Mouse (Mus musculus): Measurements from ENCODE around the gene Theg. TPM values are rescaled to one million over a fixed set of nuclear protein-coding genes. Genes with fewer than 3 reads are reported as not detected.

Theg gene
- polyA plus RNA-seq, 1 experiment from 2014 or later = not detected

- no peak for ATAC-seq (ENCODE audit: insufficient number of reproducible peaks, low FRiP score, low TSS enrichment, low read depth)
- Histone ChIP-seq H3K27ac (replicated peaks) (no peak overlapping the region), H3K9ac (no peak overlapping the region), H3K9me3 (replicated peaks) (no peaks in the 10 kb centered on the region), H3K4me2 (replicated peaks) (no peak overlapping the region), H3K36me3 (no peaks in the 10 kb centered on the region), H3K4me3 (replicated peaks) (no peak overlapping the region), H3K4me1 (no peaks in the 10 kb centered on the region), H3K27me3 (no peaks in the 10 kb centered on the region)
- WGBS = 80% methylated on average over 7 of the region's 7 CpGs
Measured at GRCm38 (mm10) chr10:79578891-79579290, 8.2 kb downstream of the Theg start.

- 47% methylated on average over 9 of the region's 9 CpGs for WGBS
- Histone ChIP-seq H3K9ac (no peak overlapping the region), H3K4me1 (no peaks in the 10 kb centered on the region), H3K9me3 (replicated peaks) (no peaks in the 10 kb centered on the region), H3K27me3 (no peaks in the 10 kb centered on the region), H3K4me2 (replicated peaks) (no peak overlapping the region), H3K4me3 (replicated peaks) (no peak overlapping the region), H3K27ac (replicated peaks) (no peak overlapping the region), H3K36me3 (no peaks in the 10 kb centered on the region)
- no peak for ATAC-seq (ENCODE audit: insufficient number of reproducible peaks, low FRiP score, low TSS enrichment, low read depth)
Measured at GRCm38 (mm10) chr10:79578276-79578675, 8.9 kb downstream of the Theg start.

- ATAC-seq (ENCODE audit: insufficient number of reproducible peaks, low FRiP score, low TSS enrichment, low read depth) = no peak
- Histone ChIP-seq H3K27ac (replicated peaks) (no peak overlapping the region), H3K4me1 (no peaks in the 10 kb centered on the region), H3K9ac (no peak overlapping the region), H3K27me3 (no peaks in the 10 kb centered on the region), H3K4me3 (replicated peaks) (no peak overlapping the region), H3K36me3 (no peaks in the 10 kb centered on the region), H3K4me2 (replicated peaks) (no peak overlapping the region), H3K9me3 (replicated peaks) (no peaks in the 10 kb centered on the region)
- 73% methylated on average over 4 of the region's 4 CpGs for WGBS
Measured at GRCm38 (mm10) chr10:79577376-79577775, 9.8 kb downstream of the Theg start.

GRCm38 (mm10) chr10:79575754-79576153, 11.4 kb downstream of the Theg start:
- Histone ChIP-seq H3K36me3 (no peaks in the 10 kb centered on the region), H3K27ac (replicated peaks) (no peak overlapping the region), H3K4me2 (replicated peaks) (no peak overlapping the region), H3K9me3 (replicated peaks) (no peaks in the 10 kb centered on the region), H3K9ac (no peak overlapping the region), H3K4me3 (replicated peaks) (no peak overlapping the region), H3K4me1 (no peaks in the 10 kb centered on the region), H3K27me3 (no peaks in the 10 kb centered on the region)
- ATAC-seq (ENCODE audit: insufficient number of reproducible peaks, low FRiP score, low TSS enrichment, low read depth) = no peak
- WGBS = 74% methylated on average over 6 of the region's 6 CpGs

GRCm38 (mm10) chr10:79574796-79575195, 12.3 kb downstream of the Theg start:
- Histone ChIP-seq H3K4me3 (replicated peaks) (no peak overlapping the region), H3K36me3 (no peaks in the 10 kb centered on the region), H3K4me1 (no peaks in the 10 kb centered on the region), H3K27me3 (no peaks in the 10 kb centered on the region), H3K9me3 (replicated peaks) (no peaks in the 10 kb centered on the region), H3K4me2 (replicated peaks) (no peak overlapping the region), H3K9ac (no peak overlapping the region), H3K27ac (replicated peaks) (no peak overlapping the region)
- no peak for ATAC-seq (ENCODE audit: insufficient number of reproducible peaks, low FRiP score, low TSS enrichment, low read depth)
- WGBS = 80% methylated on average over 6 of the region's 6 CpGs

DNA sequence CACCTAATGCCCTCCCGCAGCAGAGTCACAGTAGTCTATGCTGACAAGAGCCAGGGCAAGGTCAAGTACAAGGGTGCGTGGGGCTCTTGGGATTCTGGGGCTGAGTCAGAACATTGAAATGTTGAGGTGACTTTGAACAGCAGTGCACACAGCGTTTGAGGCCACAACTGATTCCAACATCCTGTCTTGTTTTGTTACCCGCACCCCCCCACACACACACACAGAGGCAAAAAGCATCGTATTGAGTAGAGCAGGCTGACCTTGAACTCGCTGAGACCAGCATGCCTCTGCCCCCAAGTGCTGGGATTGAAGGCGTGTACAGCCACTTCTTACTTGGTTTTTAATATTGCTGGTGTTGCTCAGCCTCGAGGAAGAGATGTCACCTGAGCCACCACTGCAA, 12.8 kb downstream of the Theg start:
- Histone ChIP-seq H3K36me3 (no peaks in the 10 kb centered on the region), H3K4me3 (replicated peaks) (no peak overlapping the region), H3K9ac (no peak overlapping the region), H3K4me1 (no peaks in the 10 kb centered on the region), H3K4me2 (replicated peaks) (no peak overlapping the region), H3K27me3 (no peaks in the 10 kb centered on the region), H3K27ac (replicated peaks) (no peak overlapping the region), H3K9me3 (replicated peaks) (no peaks in the 10 kb centered on the region)
- ATAC-seq (ENCODE audit: insufficient number of reproducible peaks, low FRiP score, low TSS enrichment, low read depth) = no peak
- WGBS = 77% methylated on average over 8 of the region's 8 CpGs

- no peak overlapping the region for H3K27ac ChIP-seq (replicated peaks)
- no peaks in the 10 kb centered on the region for H3K36me3 ChIP-seq
- ATAC-seq (ENCODE audit: insufficient number of reproducible peaks, low FRiP score, low TSS enrichment, low read depth) = no peak
- 87% methylated on average over 6 of the region's 6 CpGs for WGBS
- H3K9me3 ChIP-seq (replicated peaks) = no peaks in the 10 kb centered on the region
- no peaks in the 10 kb centered on the region for H3K27me3 ChIP-seq
- H3K4me2 ChIP-seq (replicated peaks) = no peak overlapping the region
- no peak overlapping the region for H3K4me3 ChIP-seq (replicated peaks)
- H3K9ac ChIP-seq = no peak overlapping the region
- no peaks in the 10 kb centered on the region for H3K4me1 ChIP-seq
Measured at GRCm38 (mm10) chr10:79573611-79574010, 13.5 kb downstream of the Theg start.

DNA sequence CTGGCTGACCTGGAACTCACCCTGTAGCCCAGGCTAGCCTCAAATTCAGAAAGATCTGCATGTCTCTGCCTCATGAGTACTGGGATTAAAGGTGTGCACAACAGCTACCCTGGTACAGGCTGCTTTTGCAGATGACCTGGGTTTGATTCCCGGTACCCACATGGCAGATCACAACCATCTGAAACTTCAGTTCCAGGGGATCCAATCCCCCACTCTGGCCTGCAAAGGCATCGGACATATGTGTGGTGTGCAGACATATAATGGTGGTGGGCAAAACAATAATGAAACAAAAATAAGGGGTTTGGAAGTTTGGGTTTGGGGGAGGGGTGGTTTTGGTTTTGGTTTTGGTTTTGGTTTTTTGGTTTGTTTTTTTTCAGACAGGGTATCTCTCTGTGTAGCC, 15.8 kb downstream of the Theg start:
- H3K9me3 ChIP-seq (replicated peaks) = no peaks in the 10 kb centered on the region
- no peak overlapping the region for H3K4me2 ChIP-seq (replicated peaks)
- no peak for ATAC-seq (ENCODE audit: insufficient number of reproducible peaks, low FRiP score, low TSS enrichment, low read depth)
- WGBS = 87% methylated on average over 2 of the region's 2 CpGs
- H3K4me3 ChIP-seq (replicated peaks) = no peak overlapping the region
- no peaks in the 10 kb centered on the region for H3K27me3 ChIP-seq
- H3K4me1 ChIP-seq = no peaks in the 10 kb centered on the region
- no peak overlapping the region for H3K9ac ChIP-seq
- H3K36me3 ChIP-seq = no peaks in the 10 kb centered on the region
- no peak overlapping the region for H3K27ac ChIP-seq (replicated peaks)

- no peaks in the 10 kb centered on the region for H3K27me3 ChIP-seq
- WGBS = 89% methylated on average over 5 of the region's 5 CpGs
- no peak overlapping the region for H3K4me3 ChIP-seq (replicated peaks)
- no peaks in the 10 kb centered on the region for H3K36me3 ChIP-seq
- no peaks in the 10 kb centered on the region for H3K4me1 ChIP-seq
- no peaks in the 10 kb centered on the region for H3K9me3 ChIP-seq (replicated peaks)
- H3K9ac ChIP-seq = no peak overlapping the region
- H3K27ac ChIP-seq (replicated peaks) = no peak overlapping the region
- no peak overlapping the region for H3K4me2 ChIP-seq (replicated peaks)
- no peak for ATAC-seq (ENCODE audit: insufficient number of reproducible peaks, low FRiP score, low TSS enrichment, low read depth)
Measured at GRCm38 (mm10) chr10:79569921-79570320, 17.2 kb downstream of the Theg start.

GRCm38 (mm10) chr10:79559716-79560115, 27.4 kb downstream of the Theg start:
- Histone ChIP-seq H3K9ac (no peak overlapping the region), H3K4me3 (replicated peaks) (no peak overlapping the region), H3K27ac (replicated peaks) (no peak overlapping the region), H3K4me1 (peaks cover 6% of the 10 kb centered on the region; the same call in 1 of the 2 replicates), H3K36me3 (no peaks in the 10 kb centered on the region), H3K4me2 (replicated peaks) (no peak overlapping the region), H3K9me3 (replicated peaks) (0 out of 2 replicates have a peak, but pooled peaks cover 3% of the 10 kb centered on the region), H3K27me3 (no peaks in the 10 kb centered on the region)
- no peak for ATAC-seq (ENCODE audit: insufficient number of reproducible peaks, low FRiP score, low TSS enrichment, low read depth)
- WGBS = 92% methylated on average over 2 of the region's 2 CpGs

GRCm38 (mm10) chr10:79557496-79557895, 29.6 kb downstream of the Theg start:
- ATAC-seq (ENCODE audit: insufficient number of reproducible peaks, low FRiP score, low TSS enrichment, low read depth) = no peak

DNA sequence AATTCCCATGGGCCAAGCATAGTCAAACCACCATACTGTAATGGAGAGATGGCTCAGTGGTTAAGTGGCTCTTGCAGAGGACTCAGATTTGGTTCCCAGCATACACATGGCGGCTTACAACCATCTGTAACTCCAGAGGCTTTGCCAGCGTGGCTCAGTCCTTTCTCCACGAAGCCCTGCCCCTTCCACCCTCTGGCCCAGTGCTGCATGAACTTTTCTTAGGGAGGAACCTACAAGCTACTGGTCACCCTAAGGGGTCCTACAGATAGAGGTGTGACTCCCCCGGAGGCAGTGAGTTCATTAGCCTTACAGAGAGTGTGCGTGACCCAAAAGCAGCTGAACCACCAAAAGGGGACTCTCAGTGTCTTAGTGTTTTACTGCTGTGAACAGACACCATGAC, 30.2 kb downstream of the Theg start:
- Histone ChIP-seq H3K4me2 (replicated peaks) (no peak overlapping the region), H3K27ac (replicated peaks) (no peak overlapping the region), H3K4me3 (replicated peaks) (no peak overlapping the region), H3K9me3 (replicated peaks) (0 out of 2 replicates have a peak, but pooled peaks cover 3% of the 10 kb centered on the region), H3K36me3 (no peaks in the 10 kb centered on the region), H3K9ac (no peak overlapping the region), H3K27me3 (no peaks in the 10 kb centered on the region), H3K4me1 (peaks cover 23% of the 10 kb centered on the region)
- WGBS = 89% methylated on average over 5 of the region's 5 CpGs
- no peak for ATAC-seq (ENCODE audit: insufficient number of reproducible peaks, low FRiP score, low TSS enrichment, low read depth)

More at GRCm38 (mm10) chr10:79557496-79557895, 29.6 kb downstream of the Theg start:
- 0 out of 2 replicates have a peak, but pooled peaks cover 3% of the 10 kb centered on the region for H3K9me3 ChIP-seq (replicated peaks)
- peaks cover 19% of the 10 kb centered on the region for H3K4me1 ChIP-seq
- WGBS = 94% methylated on average over 5 of the region's 5 CpGs
- no peaks in the 10 kb centered on the region for H3K27me3 ChIP-seq
- H3K4me3 ChIP-seq (replicated peaks) = no peak overlapping the region
- no peaks in the 10 kb centered on the region for H3K36me3 ChIP-seq
- no peak overlapping the region for H3K4me2 ChIP-seq (replicated peaks)
- no peak overlapping the region for H3K27ac ChIP-seq (replicated peaks)
- no peak overlapping the region for H3K9ac ChIP-seq
